Mouse (Mus musculus) embryonic facial prominence, embryonic 13.5 days (tissue): ENCODE measurements at regions not wholly inside any gene's neighbourhood (a gene's known extent, or its start where the extent isn't known, plus 50 kb on each side); places are given as distances from the start of the nearest gene placed in this dataset.

Source experiments
- ATAC-seq: fragments of 200-750 bp; cut with Nextera tagmentation; 2 replicates; pipeline ENCODE4 v1.8.0; 2017; ENCODE audit warnings: low read depth; ENCODE audit not compliant: insufficient number of reproducible peaks, insufficient read depth, low FRiP score, low TSS enrichment
- H3K27ac ChIP-seq: fragments of 300-500 bp; sonication (generic); 2 replicates; pipeline ENCODE4 v1.5.1; 2015; ENCODE audit warnings: moderate library complexity, mild to moderate bottlenecking, inconsistent platforms
- H3K27me3 ChIP-seq: fragments of 300-500 bp; sonication (generic); 2 replicates; pipeline ENCODE4 v1.6.1; 2015; ENCODE audit warnings: mild to moderate bottlenecking, inconsistent platforms
- H3K36me3 ChIP-seq: fragments of 300-500 bp; sonication (generic); 2 replicates; pipeline ENCODE4 v1.6.1; 2015; ENCODE audit warnings: mild to moderate bottlenecking, inconsistent platforms
- H3K4me1 ChIP-seq: fragments of 300-500 bp; sonication (generic); 2 replicates; pipeline ENCODE4 v1.6.1; 2015; ENCODE audit warnings: inconsistent platforms
- H3K4me2 ChIP-seq: fragments of 300-500 bp; sonication (generic); 2 replicates; pipeline ENCODE4 v1.6.1; 2015; ENCODE audit warnings: moderate library complexity, mild to moderate bottlenecking, inconsistent platforms
- H3K4me3 ChIP-seq: fragments of 300-500 bp; sonication (generic); 2 replicates; pipeline ENCODE4 v1.5.1; 2015; ENCODE audit warnings: mild to moderate bottlenecking, inconsistent platforms
- H3K9ac ChIP-seq: fragments of 300-500 bp; sonication (generic); 2 replicates; pipeline ENCODE4 v1.6.1; 2015; ENCODE audit warnings: mild to moderate bottlenecking, inconsistent platforms
- H3K9me3 ChIP-seq: fragments of 300-500 bp; sonication (generic); 2 replicates; pipeline ENCODE4 v1.6.1; 2016; ENCODE audit warnings: inconsistent platforms
- WGBS: fragments of 180-500 bp; shearing (Covaris S2); methylation state at CpG from one replicate; pipeline ENCODE4 v1.1.7; 2015; ENCODE audit warnings: mixed read lengths; 5-methylcytosine and 5-hydroxymethylcytosine counted together

DNA sequence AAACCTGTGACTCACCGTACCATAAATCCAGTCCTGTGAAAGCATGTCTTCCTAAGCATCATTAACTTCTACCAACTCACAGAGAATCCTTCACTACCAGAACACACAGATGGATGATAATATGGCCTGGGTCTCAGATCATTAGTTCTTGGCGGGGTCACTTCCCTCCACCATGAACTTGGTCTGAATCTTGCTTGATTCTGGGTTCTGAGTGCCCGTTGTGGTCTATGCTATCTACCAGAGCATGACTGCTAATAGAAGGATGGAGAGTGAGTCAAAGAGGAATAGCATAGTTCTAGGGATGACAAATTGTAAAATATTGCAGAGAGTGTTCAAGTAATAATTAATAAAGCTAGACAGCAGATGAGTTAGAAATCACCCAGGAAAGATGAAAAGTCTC, 221.3 kb upstream of the Mki67 start:
- WGBS, result 92% methylated on average over 3 of the region's 3 CpGs

DNA sequence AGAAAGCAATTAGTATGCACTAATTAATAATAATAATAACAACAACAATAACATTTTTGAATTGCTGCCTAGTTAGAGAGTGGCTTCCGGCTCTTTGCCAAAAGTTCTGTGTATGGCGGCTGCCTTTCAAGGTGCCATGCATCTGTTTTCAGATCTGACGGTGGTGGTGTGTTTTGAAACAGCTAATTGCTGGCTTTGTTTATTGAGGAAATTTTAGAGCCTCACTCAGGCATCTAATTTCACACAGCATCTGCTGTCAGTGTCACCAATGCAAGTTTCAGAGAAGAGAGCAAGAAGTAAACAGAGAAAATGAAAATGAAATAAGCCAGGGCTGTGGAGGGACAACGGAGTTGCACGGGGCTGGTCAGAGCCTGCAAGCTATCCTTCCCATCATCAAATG, 223.2 kb upstream of the Mki67 start:
- no peaks in the 10 kb centered on the region for H3K27me3 ChIP-seq
- H3K4me3 ChIP-seq, result no peak overlapping the region
- H3K36me3 ChIP-seq, result no peaks in the 10 kb centered on the region
- no peaks in the 10 kb centered on the region for H3K9me3 ChIP-seq
- no peak overlapping the region for H3K27ac ChIP-seq
- H3K4me1 ChIP-seq, result no peaks in the 10 kb centered on the region
- WGBS, result 64% methylated on average over 5 of the region's 5 CpGs
- no peak for ATAC-seq
- no peak overlapping the region for H3K4me2 ChIP-seq
- no peak overlapping the region for H3K9ac ChIP-seq

More for the DNA sequence above, 221.3 kb upstream of the Mki67 start:
- ATAC-seq, result no peak
- H3K4me1 ChIP-seq, result peaks cover 9% of the 10 kb centered on the region
- H3K9me3 ChIP-seq, result no peaks in the 10 kb centered on the region
- no peak overlapping the region for H3K9ac ChIP-seq
- no peaks in the 10 kb centered on the region for H3K27me3 ChIP-seq
- no peak overlapping the region for H3K4me2 ChIP-seq
- no peak overlapping the region for H3K4me3 ChIP-seq
- no peak overlapping the region for H3K27ac ChIP-seq
- H3K36me3 ChIP-seq, result no peaks in the 10 kb centered on the region

DNA sequence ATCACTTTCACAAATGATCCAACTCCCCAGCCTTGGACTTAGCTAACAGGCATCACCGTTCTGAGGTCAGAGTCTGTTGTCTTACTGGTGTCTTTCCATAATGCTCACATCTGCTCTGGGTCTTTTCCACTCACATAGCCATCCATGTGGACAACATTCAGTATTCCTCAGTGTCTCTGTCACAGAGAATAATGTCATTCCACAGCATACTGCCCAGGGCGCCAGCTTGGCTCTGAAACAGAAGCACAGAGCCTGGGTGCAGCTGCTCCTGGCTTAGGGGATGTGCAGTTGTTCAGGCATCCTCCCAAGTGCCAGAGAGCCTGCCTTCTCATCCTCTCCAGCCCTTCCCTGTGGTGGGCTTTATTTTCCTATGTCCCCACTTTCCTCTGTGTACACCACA, 226.7 kb upstream of the Mki67 start:
- Histone ChIP-seq H3K4me2 (no peak overlapping the region), H3K9me3 (no peaks in the 10 kb centered on the region), H3K36me3 (no peaks in the 10 kb centered on the region), H3K9ac (no peak overlapping the region), H3K4me3 (no peak overlapping the region), H3K27ac (no peak overlapping the region), H3K27me3 (no peaks in the 10 kb centered on the region), H3K4me1 (no peaks in the 10 kb centered on the region)
- no peak for ATAC-seq
- 82% methylated on average over 2 of the region's 2 CpGs for WGBS

DNA sequence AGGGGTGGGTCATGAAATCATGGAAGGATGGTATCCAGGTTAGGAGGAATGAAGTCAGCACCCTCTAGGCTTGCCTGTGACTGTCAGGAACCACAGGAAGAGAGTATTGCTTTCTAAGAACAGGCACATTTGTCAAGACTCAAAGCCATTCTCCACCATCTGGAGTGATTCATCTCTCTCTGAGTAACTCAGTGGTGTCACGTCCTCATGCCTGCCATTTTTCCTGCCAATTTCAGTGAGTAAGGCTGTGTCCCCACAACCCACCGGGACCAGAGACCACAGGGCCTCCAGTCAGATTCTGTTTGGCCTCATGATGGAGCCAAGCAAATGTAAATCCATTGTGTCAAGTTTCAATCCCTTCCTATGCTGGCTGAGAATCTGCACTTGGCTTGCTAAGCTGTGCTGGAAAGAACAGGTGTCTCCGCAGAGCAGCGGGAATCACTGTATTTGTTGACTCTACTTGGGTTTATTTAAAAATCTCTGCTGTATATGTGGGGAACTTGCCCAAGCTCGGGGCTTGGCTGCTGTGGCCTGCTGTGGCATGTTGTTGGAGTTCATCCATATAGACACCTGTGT, 230.0 kb upstream of the Mki67 start:
- no peak overlapping the region for H3K4me3 ChIP-seq
- no peak overlapping the region for H3K27ac ChIP-seq
- H3K27me3 ChIP-seq, result no peaks in the 10 kb centered on the region
- ATAC-seq, result no peak
- H3K36me3 ChIP-seq, result no peaks in the 10 kb centered on the region
- H3K9me3 ChIP-seq, result no peaks in the 10 kb centered on the region
- no peak overlapping the region for H3K4me2 ChIP-seq
- WGBS, result 74% methylated on average over 5 of the region's 5 CpGs
- no peak overlapping the region for H3K9ac ChIP-seq
- no peaks in the 10 kb centered on the region for H3K4me1 ChIP-seq

DNA sequence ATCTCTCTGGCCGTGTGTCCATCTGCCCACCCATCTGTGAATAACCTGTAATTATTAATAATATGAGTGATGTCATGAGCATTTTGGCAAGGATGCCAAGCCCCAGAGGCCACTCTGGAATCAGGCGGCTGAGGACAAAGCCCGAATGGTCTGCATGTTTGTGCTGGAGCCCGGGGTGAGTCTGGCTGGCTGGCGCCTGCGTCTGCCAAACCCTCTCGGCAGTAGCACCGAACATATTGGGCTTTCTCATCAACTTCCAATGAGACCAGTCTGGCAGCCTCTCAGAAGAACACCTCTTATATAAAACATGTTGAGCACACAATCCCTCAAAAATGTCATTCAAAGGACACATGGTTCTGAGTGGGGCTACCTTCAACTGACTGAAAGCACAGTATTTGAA, 244.9 kb upstream of the Mki67 start:
- no peak for ATAC-seq

DNA sequence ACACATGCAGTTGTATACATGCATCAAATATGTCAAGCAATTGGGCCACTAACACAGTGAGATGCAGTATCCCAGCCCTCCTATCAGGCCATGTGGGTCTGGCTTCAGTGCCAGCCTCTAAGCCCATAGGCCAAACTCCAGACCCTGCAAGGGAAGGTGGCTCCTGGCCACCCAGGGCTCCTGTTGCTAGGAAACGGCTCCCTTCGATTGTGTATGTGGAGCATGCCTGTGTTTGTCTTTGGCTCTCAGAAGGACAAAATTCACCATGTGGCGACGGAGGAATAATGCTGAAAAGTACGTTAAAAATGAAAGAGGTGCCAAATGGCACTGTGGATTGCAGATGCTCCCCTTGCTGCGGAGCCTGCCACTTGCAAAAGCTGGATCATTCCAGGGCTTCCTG, 249.4 kb upstream of the Mki67 start:
- Histone ChIP-seq H3K36me3 (no peaks in the 10 kb centered on the region), H3K27ac (no peak overlapping the region), H3K4me1 (0 out of 2 replicates have a peak, but pooled peaks cover 3% of the 10 kb centered on the region), H3K4me2 (no peak overlapping the region), H3K4me3 (no peak overlapping the region), H3K9ac (no peak overlapping the region), H3K27me3 (no peaks in the 10 kb centered on the region), H3K9me3 (no peaks in the 10 kb centered on the region)
- WGBS, result 76% methylated on average over 6 of the region's 6 CpGs
- no peak for ATAC-seq

More for the DNA sequence above, 244.9 kb upstream of the Mki67 start:
- Histone ChIP-seq H3K36me3 (no peaks in the 10 kb centered on the region), H3K27me3 (no peaks in the 10 kb centered on the region), H3K4me3 (no peak overlapping the region), H3K9me3 (no peaks in the 10 kb centered on the region), H3K4me1 (0 out of 2 replicates have a peak, but pooled peaks cover 3% of the 10 kb centered on the region), H3K27ac (no peak overlapping the region), H3K9ac (no peak overlapping the region), H3K4me2 (no peak overlapping the region)
- WGBS, result 81% methylated on average over 8 of the region's 8 CpGs

DNA sequence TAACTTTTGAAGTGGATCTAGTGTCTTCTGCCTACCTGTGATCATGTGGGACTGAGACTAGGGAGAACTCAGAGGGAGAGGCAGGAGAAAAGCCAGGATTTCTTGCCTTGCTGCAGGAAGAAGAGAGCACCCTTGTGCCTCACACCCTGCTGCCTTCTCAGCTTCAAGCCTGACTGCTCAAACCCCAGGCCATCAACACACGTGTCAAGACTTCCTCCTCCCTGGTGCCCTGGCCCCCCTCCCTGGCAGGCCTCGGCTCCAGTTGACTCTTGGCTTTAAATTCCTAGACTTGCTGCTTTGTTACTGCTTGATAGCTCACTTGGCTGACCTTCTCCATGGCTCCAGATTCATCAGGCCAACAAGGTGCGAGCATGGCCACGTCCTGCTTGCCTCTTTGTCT, 250.1 kb upstream of the Mki67 start:
- Histone ChIP-seq H3K27ac (no peak overlapping the region), H3K9me3 (no peaks in the 10 kb centered on the region), H3K27me3 (no peaks in the 10 kb centered on the region), H3K4me2 (no peak overlapping the region), H3K36me3 (no peaks in the 10 kb centered on the region), H3K4me1 (0 out of 2 replicates have a peak, but pooled peaks cover 3% of the 10 kb centered on the region), H3K4me3 (no peak overlapping the region), H3K9ac (no peak overlapping the region)
- ATAC-seq, result no peak
- WGBS, result 59% methylated on average over 4 of the region's 4 CpGs

DNA sequence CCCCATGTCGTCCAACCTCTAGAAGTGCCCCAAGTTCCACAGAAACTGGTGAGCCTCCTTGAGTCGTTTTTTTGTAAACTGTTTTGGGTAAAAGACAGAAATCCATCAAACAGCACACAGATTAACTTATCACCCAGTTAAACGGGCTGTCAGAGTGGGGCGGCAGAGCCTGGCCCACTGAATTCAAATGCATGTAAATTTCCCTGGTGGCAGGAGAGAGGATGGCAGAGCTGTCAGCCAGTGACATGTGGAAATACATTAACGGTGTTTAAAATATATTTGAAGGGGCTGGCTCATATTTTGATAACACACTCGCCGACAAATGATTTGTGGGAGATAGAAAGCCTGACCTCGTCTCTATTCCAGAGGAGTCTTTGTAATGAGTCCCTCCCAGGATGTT, 252.5 kb upstream of the Mki67 start:
- 65% methylated on average over 8 of the region's 8 CpGs for WGBS
- H3K27me3 ChIP-seq, result no peaks in the 10 kb centered on the region
- H3K4me2 ChIP-seq, result no peak overlapping the region
- no peak overlapping the region for H3K27ac ChIP-seq
- H3K9me3 ChIP-seq, result no peaks in the 10 kb centered on the region
- H3K36me3 ChIP-seq, result no peaks in the 10 kb centered on the region
- H3K4me1 ChIP-seq, result 0 out of 2 replicates have a peak, but pooled peaks cover 3% of the 10 kb centered on the region
- no peak overlapping the region for H3K9ac ChIP-seq
- ATAC-seq, result no peak
- no peak overlapping the region for H3K4me3 ChIP-seq

DNA sequence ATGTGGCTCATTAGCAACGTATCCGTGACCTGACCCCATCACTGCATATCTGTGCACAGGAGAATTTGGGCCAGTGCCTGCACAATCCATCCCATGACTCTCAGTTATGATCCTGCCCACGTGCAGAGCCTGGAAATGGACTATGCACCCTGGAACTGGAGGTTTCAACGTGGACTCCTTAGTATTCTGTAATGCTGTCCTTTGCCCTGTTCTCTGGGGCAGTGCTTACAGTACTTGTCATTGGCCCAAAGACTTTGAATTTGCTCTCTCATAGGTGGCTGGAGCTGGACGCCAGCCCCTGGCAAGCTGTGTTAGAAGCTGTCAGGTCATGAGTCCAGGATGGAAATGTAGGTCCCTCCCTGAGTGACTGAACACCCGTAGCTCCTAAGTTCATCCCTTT, 269.9 kb upstream of the Mki67 start:
- Histone ChIP-seq H3K27ac (no peak overlapping the region), H3K9ac (no peak overlapping the region), H3K9me3 (no peaks in the 10 kb centered on the region), H3K27me3 (0 out of 2 replicates have a peak, but pooled peaks cover 5% of the 10 kb centered on the region), H3K36me3 (no peaks in the 10 kb centered on the region), H3K4me1 (no peaks in the 10 kb centered on the region), H3K4me3 (no peak overlapping the region), H3K4me2 (no peak overlapping the region)
- no peak for ATAC-seq
- 77% methylated on average over 6 of the region's 6 CpGs for WGBS

DNA sequence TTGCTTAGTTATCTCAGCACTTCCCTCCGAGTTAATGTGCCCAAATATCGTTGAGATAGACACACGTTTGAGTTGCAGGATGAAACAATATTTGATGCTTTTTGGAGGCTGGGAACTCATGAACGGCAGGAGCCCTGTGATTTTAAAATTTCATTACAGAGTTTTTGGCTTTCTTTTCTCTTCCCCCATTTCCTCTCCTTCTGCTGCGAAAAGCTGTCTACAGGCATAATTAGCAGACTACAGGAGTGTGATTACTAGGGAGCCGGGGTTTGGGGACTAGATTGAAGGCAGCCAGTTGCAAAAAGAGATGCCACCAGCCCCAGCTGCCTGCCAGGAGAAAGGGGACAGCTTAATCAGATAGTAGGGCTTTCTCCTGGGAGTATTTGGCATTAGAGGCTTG, 274.2 kb upstream of the Mki67 start:
- 73% methylated on average over 6 of the region's 6 CpGs for WGBS
- Histone ChIP-seq H3K27ac (no peak overlapping the region), H3K4me2 (no peak overlapping the region), H3K9me3 (no peaks in the 10 kb centered on the region), H3K4me3 (no peak overlapping the region), H3K27me3 (0 out of 2 replicates have a peak, but pooled peaks cover 5% of the 10 kb centered on the region), H3K4me1 (no peaks in the 10 kb centered on the region), H3K9ac (no peak overlapping the region), H3K36me3 (no peaks in the 10 kb centered on the region)
- ATAC-seq, result no peak

DNA sequence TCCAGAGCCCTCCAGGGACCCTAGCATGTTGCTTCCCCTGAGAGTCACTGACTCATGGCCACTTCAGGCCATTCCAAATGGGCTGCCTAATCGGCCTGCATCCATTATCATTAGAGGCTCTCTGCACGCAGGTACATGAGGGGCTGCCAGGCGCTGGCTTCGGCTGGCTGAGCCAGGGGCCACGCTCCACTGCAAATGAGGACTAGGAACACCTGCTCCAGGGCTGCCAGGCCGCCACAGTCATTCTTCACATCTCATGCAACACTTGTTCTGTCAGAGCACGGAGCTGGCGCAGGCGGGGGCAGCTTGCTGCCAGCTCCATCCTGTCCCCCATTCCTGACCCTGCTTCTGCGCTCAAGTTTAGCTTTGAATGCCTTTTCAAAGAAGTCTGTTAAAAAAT, 280.7 kb upstream of the Mki67 start:
- Histone ChIP-seq H3K27me3 (peaks cover 6% of the 10 kb centered on the region), H3K9me3 (no peaks in the 10 kb centered on the region), H3K4me1 (peaks cover 28% of the 10 kb centered on the region), H3K36me3 (no peaks in the 10 kb centered on the region), H3K27ac (no peak overlapping the region), H3K4me2 (no peak overlapping the region), H3K4me3 (no peak overlapping the region), H3K9ac (no peak overlapping the region)
- WGBS, result 76% methylated on average over 10 of the region's 10 CpGs
- ATAC-seq, result no peak

DNA sequence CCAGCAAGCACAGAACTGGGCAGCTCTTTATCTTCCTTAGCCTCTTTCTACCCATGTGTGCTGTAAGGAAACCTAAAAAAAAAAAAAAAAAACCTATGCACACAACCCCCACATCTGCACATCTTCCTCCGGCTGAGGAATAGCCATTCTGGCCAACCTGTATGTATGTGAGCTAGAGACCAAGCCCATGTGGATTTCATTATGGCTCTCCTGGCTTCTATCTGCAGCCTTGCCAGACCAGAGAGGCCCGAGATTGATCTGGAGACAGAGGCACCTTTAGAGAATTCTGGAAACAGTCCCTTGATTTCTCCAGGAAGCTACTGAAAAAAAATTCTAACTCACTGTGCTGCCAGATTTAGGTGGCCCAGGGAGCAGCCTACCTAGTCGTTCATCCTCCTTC, 281.5 kb upstream of the Mki67 start:
- H3K36me3 ChIP-seq, result no peaks in the 10 kb centered on the region
- ATAC-seq, result no peak
- H3K4me1 ChIP-seq, result peaks cover 36% of the 10 kb centered on the region
- no peak overlapping the region for H3K27ac ChIP-seq
- no peak overlapping the region for H3K4me2 ChIP-seq
- 29% methylated on average over 3 of the region's 3 CpGs for WGBS
- no peak overlapping the region for H3K9ac ChIP-seq
- H3K9me3 ChIP-seq, result no peaks in the 10 kb centered on the region
- H3K27me3 ChIP-seq, result peaks cover 6% of the 10 kb centered on the region
- no peak overlapping the region for H3K4me3 ChIP-seq
